Mouse (Mus musculus) kidney, adult 9 months (tissue): ENCODE data around the gene Sidt1.

Experiments
- DNase-seq: peaks from one replicate; pipeline ENCODE4 v3.0.0; 2022

Gene Sidt1

DNA sequence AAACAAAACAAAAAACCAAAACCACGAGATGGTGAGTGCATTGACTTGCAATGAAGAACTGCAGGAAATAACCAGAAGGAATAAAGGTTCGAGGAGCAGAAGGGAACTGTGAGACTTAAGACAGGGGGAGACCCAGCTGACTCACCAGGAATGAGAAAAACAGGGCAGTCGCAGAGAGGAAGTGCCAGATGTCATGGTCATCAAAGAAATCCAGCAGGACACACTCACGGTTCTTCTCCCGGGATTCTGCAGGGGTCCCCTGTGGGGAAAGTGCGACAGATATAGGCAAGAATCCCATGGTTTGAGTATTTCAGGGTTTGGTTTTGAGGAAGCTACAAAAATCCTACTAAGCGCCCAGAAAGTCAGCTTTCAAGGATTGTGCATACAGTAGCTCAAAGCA is 89.7 kb downstream of the Sidt1 start:
- DNase-seq, result no peak

DNA sequence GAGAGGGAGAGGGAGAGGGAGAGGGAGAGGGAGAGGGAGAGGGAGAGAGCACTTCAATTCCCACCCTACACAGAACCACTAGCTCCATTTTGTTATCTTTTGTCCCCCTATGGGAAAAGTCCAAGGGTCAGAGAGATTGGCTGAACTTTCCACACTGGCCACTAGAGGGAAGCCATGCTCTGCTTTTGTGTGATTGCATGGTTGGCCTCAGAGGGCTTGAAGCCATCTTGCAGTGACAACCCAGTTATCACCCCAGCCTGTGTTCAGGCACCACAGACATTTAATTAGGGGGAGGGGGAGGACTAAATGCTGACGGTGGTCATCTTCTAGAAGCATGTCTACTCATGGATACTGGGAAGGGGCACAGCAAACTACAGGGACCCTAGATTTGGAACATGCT is 90.4 kb downstream of the Sidt1 start:
- DNase-seq, result peak; percentile 80

DNA sequence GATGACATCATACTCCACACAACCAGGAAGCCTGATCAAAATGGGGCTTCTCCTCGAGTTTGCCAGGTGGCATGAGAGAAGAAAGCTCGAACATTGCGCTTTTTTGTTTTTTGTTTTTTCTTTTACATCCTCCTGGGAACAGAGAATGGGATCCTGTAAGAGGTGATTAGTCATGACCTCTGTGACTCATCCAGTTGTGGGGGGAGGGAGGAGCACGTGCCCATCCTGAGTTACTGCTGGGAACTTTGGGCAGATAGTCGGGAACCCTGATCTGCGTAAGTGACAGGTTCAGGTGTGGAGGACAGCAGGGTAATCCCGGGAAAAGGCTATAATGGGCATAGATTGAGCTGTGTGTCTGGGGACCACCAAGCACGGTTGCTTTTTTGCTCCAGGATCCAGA is 92.6 kb downstream of the Sidt1 start:
- DNase-seq, result no peak

DNA sequence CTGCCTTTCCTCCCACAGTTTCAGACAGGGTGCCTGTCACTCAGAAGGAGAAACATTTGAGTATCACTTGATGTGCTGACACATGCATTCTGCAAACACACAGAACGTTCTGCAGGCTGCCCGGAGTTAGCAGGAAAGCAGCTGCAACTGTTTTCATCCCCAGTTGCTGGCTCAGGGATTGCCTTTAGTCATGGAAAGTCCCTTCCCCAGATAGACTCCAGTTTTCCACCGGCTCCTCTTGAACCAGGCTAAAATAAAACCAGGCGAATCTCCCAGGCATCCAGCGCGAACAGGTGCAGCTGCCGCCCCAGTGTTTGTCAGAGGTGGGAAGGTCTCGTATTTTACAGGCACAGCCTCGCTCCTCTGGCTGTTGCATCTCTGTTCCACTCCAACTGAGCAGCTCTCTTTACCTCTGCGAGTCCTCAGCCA is 94.1 kb downstream of the Sidt1 start:
- DNase-seq, result no peak

DNA sequence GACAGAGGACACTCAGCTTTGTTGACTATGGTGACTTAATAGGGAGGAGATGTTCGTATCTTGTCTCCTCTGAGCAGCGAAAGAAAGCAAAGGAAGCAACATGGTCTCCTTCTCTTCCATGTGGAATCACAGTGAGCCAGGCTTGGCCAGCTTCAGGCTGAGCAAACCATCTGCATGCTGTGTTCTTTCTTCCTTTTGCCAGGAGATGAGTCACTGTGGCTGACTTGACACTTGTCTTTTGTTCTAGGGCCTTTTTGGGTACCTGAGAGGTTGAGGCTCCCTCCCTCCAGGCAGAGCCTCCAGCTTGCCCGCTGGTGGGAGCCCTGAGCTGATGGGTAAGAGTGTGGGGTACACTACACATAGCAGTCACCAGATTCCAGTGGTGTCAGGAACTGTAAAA is 95.2 kb downstream of the Sidt1 start:
- no peak for DNase-seq

DNA sequence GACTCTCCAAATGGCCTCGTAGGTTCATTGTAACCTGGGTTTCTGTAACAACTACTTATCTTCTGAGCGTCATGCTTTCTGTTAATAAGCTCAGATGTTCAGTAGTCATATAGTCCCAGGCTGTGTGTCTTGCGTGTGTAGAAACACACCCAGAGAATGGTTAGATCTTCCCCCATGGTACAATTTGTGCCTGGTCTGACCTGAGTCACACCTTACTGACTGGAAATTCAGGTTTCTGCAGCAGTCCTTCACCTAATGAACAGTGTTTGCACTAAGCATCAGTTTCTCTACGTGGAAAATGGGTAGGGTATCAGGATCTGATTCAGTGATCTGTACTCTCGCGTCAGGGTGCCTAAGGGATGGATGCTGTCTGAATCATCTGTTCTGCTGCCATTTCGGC is 100.0 kb downstream of the Sidt1 start:
- no peak for DNase-seq

DNA sequence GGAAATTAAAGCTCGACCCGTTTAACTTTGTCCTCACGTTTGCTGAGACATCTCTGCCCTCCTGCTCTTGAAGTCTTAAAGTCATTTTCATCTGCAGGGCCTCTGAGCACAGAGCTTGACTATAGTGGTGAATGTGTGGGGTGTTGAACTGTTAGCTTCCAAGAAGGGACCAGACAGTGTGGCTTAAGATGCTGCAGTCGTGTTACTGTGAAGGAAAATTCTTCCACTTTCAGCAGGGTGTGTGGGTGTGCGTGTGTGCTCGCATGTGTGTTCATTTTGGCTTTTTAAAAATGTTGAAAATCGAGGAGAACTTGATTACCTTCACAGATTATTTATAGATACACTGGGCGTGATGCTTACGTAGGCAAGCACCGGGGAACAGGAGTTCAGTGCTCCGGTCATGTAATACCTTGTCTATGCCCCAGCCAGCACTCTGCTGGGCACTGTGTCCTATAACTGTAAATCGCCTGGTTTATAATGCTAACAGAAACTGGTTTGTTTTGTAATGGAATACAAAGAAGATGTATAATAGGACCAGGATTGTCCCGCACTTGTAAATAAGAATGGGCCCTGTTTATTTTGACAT is 106.2 kb downstream of the Sidt1 start:
- no peak for DNase-seq

DNA sequence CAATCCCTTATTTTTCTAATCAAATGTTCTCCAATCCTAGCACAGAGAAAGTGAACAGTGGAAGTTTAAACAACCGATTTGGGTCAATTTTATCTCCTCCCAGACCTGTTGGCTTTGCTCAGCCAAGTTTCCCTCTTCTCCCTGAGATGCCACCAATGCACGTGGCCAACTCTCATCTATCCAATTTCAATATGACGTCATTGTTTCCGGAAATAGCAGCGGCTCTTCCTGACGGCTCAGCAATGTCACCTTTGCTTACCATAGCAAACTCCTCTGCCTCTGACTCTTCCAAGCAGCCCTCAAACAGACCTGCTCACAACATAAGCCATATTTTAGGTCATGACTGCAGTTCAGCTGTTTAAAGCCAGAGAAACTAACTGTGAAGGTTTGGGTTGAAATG is 111.5 kb downstream of the Sidt1 start:
- no peak for DNase-seq

DNA sequence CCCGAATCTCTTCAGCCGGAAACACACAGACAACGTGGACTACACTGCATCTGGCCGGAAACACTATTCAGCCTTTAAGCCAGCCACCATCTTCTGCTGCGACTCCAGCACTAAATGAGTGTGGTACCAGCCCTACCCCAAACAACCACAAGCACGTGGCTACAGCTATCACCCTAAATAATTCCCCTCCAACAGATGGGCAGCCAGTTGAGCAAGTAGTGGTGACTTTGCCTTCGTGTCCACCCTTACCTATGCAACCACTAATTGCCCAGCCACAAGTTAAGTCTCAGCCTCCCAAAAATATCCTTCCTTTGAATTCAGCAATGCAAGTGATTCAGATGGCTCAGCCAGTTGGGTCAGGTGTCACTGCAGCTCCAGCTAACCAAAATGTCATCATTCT is 116.6 kb downstream of the Sidt1 start:
- DNase-seq, result no peak

DNA sequence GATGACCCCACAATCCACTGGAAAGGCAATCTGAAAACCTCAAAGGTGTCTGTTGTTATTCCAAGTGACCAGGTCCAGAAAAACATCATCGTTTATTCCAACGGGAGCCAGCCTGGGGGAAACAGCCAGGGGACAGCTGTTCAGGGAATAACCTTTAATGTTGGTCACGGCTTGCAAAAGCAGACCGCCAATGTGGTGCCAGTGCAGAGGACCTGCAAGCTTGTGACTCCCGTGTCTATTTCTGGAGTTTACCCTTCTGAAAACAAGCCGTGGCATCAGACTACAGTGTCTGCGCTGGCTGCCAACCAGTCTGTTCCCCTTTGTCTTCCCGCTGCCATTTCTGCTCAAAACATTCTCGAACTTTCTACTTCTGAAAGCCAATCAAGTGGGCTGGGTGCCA is 117.5 kb downstream of the Sidt1 start:
- no peak for DNase-seq

DNA sequence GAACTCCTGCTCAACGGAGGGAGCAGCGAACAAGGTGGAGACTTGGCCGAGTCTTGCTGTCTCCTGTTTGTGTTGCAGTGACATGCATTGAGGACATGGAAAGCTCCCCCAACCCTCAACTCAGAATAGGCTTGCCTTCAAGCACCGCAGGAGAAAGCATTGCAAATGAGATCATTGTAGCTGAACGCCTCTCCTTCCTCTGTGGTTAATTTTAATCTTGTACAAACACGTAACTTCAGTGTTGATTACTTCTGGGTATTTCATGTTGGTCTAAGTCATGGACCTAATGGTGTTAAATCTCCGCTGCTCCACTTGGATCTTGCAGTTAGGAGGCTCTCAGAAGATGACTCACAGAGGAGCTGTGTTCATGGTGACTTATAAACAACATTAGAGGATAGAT is 120.3 kb downstream of the Sidt1 start:
- no peak for DNase-seq

DNA sequence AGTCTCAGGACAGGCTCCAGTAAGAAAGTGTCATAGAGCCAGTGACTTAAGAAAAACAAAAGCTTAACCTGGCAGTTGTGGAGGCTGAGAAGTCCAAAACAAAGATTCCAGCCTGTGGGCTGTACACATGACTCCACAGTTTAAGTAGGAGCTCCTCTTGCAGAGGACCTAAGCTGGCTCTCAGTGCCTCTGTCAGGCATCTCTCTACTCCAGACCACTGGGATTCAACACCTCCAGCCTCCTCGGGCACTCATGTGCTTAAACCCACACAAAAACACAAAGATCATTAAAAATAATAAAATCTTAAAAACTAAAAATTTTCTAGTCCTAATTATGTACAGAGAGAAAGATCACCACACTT is 122.0 kb downstream of the Sidt1 start:
- DNase-seq, result no peak

DNA sequence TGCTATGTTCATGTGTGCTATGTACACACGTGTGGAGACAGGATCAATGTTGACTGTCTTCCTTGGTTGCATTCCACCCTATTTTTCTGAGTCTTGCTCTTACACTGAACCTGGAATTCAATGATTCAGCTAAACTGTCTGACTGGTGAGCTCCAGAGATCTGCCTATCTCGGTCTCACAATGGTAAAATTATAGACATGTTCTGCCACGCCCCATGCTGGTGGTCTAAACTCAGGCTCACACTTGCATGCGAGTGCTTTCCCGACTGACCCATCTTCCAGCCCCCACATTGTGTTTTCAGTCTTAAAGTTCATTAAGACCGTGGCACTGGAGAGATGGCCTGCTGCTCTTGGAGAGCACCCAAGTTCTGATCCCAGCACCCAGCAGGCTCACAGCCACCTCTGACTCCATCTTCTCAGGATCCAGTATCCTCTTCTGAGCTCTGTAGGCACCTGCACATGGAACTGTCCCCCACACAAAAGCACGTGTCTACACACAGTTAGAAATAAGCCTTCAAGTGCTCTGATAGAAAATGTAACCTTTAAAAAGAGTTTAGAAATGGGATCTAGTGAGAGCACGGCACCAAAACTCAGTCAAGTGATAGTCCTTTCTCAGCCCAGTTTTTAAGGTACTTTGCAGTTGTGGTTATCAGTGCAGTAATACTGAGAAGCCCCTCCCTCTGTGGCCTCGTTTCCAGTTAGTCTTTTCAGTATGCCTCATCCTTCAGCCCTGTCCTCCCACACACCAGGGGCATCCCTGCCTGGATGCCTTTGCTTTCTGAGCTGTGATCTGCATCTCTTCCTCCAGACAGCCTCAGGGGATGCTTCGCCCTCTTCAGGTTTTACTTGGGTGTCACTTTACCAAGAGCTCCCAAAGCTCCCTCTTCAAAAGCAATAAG is 122.6 kb downstream of the Sidt1 start:
- no peak for DNase-seq

DNA sequence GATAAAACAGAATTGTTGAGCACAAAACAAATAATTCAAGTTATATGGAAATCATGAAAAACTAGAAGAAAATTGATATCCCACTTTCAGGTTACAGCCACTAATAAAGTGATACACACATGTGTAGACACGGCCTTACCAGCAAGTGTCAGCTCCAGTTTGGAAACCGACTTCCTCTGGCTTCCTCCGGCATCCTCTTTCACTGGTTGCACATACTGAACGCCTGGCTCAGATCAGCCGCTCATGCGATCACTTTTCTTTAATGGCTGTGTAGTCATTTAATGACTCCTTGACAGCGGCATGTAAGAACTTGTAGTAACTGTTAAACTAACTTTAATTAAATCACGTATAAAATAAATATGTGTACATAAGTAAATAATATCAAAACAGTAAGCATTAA is 127.0 kb downstream of the Sidt1 start:
- DNase-seq, result no peak

DNA sequence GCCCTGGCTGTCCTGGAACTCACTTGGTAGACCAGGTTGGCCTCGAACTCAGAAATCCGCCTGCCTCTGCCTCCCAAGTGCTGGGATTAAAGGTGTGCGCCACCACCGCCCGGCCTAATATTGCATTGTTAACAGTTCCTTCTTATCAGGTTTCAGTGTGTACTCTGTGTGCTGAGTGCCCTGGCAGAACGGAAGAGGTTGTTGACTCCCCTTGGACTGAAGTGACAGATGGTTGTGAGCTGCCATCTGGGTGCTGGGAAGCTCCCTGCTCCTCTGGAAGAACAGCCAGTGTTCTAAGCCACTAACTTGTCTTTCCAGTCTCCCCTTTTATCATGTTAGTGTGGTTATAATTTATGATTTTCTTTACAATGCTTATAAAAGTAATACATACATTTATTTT is 128.7 kb downstream of the Sidt1 start:
- DNase-seq, result no peak

DNA sequence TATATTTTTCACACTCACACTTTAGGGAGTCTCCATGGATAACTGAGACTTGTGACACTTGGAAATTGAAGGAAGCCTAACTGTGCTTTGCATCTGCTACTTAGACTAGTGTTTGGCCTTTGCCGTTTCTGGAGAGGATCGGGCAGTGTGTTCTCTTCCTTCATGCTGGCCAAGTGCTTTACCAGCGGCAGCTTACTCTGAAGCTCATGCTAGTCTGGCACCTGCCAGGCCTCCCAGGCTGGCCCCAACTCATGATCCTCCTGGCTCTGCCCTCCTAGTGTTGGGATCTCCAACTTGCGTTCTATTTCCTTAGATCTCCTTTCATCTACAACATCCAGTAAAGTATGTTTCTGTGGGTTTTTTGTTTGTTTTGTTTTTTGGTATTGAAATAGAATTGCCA is 132.8 kb downstream of the Sidt1 start:
- no peak for DNase-seq

DNA sequence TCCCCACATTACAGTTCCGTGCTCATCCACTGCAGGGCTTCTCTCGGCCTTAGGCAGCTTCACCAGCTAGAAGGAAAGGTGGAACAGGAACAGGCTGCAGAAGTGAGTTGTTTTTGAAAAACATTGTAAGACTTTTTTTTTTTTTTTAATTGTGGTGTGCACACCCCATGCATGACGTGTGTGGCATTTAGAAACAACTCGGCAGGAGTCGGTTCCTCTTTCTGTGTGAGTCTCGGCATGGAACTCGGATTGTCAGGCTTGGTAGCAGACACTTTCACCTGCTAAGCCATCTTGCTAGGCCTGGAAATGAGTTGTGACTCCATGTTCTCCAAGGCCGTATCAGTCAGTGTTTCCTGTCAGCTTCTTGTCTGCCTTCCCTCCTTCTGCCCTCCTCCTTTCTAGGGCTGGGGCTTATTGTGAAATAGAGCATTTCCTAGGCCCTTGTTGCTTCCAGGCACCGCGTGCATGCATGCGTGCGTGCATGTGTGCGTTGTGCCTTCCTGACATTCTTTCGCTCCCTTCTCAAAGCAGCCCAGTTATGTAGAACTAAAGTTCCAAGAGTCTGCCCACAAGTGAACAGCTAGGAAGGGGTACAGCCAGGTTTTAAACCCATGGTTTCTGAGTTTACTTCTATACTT is 133.8 kb downstream of the Sidt1 start:
- DNase-seq, result no peak

DNA sequence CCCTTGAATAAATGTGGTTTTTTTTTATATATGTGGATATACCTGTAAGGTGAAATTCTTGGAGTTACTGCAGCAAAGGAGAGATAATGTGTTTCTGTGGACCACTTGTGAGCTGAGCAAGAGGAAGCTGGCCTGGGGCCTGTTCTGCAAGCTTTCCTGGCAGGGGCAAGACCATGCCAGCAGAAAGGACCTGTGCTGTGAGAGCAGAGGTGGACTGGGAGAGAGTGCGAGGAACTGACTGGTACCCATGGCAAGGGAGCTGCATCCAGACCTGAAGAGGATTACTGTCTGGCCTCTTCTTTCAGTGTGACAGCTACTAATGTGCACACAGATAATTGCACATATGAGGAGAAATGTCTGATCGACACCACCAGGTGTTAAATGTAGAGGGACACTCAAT is 142.0 kb downstream of the Sidt1 start:
- DNase-seq, result no peak
